Mouse (Mus musculus): ENCODE data around the gene Ell2.

Gene Ell2

DNA sequence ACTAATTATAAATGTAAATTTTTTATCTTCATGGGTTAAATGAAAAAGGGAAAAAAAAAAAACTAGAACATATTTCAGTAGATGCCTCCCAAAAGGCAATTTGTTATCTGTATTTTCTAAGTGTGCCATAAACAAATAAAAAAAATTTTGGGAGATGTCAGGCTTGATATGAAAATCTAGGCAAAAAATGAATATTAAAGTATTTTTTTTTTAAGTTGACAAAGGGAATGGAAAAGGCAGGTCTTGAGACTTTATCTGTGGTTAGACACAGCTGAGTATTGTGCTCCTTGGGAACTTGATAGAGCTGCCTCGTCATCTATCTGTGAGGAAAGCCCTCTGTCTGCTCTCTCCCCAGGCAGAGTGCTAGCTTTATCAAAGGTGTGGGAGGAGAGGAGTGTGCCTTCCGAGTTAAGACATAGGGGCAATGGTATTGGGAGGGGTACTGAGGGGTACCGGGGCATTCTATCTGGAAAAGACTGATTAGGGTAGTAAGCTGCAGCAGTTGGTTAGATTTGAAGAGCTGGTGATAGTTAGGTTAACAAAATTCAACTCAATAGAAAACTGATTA, 27.1 kb downstream of the Ell2 start:
- no peak for DNase-seq (ENCODE audit: low spot score)

GRCm38 (mm10) chr13:75734231-75734630, 27.7 kb downstream of the Ell2 start:
- DNase-seq (ENCODE audit: low spot score): no peak

- no peak for DNase-seq (ENCODE audit: low spot score)
Observed at GRCm38 (mm10) chr13:75735606-75736005, 29.0 kb downstream of the Ell2 start.

DNA sequence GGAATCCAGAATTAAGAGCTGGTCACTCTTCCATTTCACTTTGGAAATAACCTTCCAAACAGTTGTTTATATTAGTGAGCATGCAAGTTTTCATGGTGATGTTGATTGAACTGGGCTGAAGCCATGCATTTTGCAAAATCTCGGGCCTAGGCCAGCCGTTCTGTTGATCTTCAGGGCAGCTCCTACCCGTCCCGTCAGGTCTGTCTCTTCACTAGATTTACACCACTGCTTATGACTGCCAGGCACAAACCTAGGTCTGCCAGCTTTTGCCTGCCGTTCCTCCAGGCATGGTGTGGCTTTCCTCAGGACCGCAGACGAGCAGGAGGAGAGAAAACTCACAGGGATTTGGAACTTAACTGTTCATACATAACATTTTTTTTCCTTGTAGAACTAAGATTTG, 31.4 kb downstream of the Ell2 start:
- no peak for DNase-seq (ENCODE audit: low spot score)

DNA sequence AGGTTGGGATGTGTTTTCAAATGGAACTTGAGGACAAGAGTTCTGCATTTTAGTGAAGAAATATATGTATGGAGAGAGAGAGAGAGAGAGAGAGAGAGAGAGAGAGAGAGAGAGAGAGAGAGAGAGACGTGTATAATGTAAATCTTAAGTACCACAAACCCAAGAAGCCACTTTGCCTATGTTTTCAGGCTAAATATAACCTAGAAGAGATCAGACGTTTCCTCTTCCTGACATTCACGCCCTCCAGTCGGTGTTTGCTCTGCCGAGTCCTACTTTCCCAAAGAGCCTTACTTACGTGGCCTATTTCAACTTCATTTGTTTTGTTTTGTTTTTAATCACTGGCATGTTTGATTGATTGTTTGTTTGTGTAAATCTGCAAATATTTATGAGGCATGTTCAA, 32.0 kb downstream of the Ell2 start:
- DNase-seq (ENCODE audit: low spot score): no peak

DNA sequence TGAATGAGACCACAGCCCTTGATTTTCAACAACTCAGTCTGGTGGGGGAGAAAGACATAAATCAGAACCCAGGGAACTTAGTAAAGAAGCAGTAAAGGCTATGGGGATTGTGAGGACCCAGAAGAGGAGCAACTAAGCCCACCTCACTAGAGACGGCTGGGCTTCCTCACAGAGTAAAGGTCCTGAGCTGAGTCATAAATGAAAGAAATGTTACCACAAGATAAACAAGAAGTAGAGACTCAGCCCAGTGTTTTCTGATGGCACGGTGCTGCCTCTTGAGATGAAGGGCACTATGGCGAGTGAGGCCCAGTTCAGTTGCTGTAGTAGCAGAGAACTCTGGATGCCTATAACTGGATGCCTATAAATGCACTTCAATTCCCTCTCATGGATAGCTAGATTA, 32.4 kb downstream of the Ell2 start:
- no peak for DNase-seq (ENCODE audit: low spot score)

DNA sequence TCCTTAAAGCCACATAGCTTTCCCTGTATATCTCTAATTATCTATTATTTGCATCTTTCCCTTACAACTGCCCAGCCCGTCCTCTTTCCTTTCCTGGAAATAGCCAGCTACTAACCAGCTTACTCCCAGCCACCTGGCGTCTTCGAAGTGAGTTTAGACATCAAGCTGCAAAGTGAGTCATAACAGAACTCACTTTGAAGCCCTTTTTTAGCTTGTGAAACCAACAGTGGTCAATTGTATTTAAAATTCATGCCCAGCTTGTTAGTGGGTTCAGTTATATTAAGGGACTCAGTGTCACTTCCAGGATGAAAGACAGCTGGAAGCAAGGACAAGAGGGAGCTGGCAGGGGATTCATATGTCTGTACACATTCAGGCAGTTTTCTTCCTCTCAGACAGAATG, 33.5 kb downstream of the Ell2 start:
- no peak for DNase-seq (ENCODE audit: low spot score)

DNA sequence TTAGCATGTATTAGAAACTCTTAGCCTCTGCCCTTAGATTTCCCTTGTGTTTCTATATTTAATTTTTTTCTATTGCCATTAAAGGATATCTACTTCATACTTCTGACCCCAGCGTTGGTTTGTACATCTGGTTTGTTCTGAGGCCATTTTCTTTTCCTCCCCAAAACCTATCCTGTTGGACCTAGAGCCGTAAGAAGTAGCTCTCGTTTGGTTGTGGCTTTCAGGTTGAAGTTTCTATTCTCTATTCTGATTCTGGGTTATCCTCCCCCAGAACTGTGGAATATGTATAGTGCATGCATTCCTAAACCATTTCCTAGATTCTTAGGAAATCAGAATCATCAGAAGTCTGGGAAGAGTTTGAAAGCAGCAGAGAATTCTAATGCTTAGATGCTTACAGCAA, 34.6 kb downstream of the Ell2 start:
- DNase-seq (ENCODE audit: low spot score): no peak

DNA sequence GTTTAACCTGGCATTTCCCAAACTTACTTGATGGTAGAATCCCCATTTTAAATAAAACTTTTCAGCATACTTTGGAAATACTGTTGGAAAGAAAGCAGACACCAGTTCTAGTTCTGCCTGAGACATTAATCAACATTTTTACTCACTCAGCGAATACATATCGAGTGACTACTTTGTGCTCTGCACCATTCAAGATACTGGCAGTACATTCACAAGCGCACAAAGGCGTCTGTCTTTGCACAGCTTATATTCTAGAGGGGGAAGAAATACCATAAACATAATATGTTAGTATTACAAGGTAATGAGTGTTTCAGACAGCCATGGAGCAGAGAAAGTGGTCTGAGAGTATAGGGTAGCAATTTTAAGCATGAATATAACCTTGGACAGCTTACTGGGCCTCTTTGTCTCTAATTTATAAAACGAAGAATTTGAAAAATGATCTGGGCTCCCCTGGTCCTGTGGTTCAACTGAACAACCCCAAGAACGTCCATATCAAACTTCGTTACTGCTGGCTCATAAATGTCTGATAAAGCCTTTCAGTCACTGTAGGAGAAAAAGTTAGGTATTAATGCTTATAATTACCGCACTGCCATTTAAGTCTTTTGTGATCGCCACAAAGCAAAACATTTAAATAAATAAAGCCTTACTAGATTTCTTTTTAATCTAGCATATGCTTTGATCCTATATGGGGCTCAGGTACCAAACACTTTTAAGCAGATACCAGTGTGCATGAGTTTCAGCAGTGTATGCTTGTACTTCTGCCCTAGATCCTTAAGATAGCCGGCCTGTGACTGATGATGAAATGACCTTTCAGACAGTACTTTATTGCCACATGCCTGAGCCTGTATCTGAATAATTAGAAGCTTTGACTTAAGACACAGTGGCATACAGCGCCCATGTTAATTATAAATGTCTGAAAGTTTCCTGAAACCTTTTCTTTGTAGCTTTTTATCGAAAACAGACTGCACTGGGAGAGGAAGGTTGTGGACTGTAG, 35.5 kb downstream of the Ell2 start:
- no peak for DNase-seq (ENCODE audit: low spot score)

GRCm38 (mm10) chr13:75742970-75743369, 36.4 kb downstream of the Ell2 start:
- no peak for DNase-seq (ENCODE audit: low spot score)

DNA sequence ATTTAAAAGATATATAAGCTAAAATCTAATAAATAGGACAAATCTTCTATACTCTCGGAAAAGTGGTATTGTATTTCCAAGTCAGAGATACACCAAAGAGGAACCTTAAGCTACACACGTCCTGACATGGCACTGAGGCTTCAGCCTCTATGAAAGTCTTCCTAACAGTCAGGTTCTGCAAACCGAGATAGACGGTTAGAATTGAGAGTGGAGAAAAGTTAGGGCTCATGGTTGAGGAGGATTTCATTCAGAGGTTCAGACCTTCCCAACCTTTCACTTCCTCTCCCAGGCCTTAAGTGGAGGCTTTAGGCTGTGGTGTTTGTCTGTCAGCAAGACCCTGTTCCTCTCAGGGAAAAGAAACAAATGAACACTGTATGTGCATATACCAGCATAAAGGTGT, 37.5 kb downstream of the Ell2 start:
- DNase-seq (ENCODE audit: low spot score): no peak

DNA sequence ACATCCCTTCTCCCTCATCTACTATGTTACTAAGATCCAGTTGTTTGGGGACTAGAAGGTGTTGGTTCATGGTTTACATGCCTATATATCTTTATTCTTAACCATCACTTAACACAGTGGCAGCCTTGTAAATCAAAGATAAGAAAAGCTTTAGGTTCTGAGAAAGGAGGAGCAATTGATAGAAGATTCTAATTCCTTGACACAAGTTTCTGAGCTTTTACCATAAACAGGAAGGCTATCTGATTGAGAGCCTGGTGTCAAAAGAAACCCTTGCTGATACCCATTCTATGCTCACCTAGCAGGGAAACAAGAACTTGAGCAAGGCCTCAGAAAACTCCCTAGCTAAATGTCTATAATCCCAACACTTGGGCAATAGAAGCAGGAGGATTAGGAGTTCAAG, 38.8 kb downstream of the Ell2 start:
- no peak for DNase-seq (ENCODE audit: low spot score)

DNA sequence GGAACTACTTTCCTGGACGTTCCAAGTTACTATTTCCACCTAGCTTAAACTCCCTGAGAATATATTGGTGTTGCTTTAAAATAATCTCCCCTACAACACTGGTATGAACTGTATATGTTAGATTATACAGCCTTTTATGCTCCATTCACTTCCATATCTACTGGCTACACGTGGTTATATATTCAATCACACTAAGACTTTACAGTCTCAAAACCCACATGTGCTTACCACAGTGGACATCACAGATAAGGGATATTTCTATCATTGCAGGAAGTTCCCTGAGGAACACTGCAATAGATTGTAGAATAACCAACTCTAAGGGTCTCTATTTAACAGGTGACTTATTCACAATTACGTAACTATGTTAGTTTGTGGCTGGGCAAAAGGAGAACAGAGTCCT, 40.7 kb downstream of the Ell2 start:
- DNase-seq (ENCODE audit: low spot score): no peak

GRCm38 (mm10) chr13:75748685-75749084, 42.1 kb downstream of the Ell2 start:
- no peak for DNase-seq (ENCODE audit: low spot score)

DNA sequence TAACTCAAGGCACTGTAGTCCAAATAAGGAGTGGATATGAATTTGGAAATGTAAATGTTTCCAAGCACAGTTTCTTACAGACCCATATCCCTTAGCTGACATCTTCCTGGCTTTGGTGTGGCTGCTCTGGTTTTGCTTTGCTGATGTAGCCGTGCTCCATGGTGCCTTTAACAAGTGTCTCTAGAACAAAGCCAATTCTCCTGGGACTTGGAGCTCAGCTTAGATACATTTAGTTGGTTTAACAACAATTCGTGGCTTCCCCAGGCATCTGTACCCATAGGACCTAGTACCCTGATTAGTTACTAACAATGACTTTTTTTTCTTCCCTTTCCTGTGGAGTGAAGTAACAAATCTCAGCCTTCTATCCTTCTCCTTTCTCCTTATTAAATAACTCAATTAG, 44.2 kb downstream of the Ell2 start:
- DNase-seq (ENCODE audit: low spot score): no peak

GRCm38 (mm10) chr13:75752216-75752938, 45.8 kb downstream of the Ell2 start:
- DNase-seq (ENCODE audit: low spot score): peak; percentile 82

DNA sequence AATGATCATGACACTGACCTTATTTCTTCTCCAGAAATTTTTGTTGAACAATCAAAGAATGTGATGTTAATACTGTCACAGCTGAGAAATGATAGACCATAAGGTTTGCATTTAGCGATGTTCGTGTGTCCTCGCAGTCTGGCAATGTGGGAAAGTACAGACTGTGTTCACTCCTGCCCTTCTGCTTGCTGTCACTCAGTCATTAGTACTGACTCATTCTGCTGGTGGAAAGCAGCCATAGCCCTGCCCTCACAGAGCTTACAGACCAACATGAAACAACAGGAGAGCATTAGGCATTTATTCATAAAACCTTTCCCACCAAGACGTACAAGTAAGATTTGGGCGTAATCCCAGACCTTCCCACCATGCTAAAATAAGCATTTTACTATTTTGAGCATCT, 47.8 kb downstream of the Ell2 start:
- DNase-seq (ENCODE audit: low spot score): no peak

GRCm38 (mm10) chr13:75760859-75761548, 54.4 kb downstream of the Ell2 start:
- DNase-seq (ENCODE audit: low spot score): no peak

DNA sequence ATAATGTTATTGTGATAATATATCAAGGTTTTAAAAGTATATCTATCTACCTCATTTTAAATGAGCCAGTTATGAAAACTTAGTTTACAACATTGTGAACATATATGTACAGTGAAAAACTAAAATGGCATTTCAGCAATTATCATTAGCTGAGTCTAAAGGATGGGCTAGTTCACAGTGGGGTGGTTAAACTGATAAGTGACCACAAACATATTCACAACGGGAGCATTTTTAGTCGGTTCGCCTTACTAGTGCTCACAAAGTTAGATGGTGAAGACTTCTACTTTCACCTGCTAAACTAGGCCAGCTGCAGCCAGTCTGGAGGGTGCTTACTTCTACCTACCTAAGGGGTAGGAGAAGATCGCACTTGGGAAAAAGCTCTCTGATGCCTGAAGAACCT, 56.2 kb downstream of the Ell2 start:
- DNase-seq (ENCODE audit: low spot score): no peak

DNA sequence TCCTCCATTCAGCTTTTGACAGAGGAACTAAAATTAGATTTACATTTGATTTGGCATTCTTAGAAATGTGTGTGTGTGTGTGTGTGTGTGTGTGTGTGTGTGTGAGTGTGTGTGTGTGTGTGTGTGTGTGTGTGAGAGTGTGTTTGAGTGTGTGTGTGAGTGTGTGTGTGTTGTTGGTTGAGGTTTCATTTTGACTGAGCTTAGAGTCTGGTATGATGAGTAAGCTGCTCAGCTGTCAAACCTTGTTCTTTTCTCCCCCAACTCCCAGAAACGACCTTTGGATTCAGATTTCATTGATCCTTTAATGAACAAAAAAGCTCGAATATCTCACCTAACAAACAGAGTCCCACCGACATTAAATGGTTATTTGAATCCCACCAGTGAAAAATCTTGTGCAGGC, 56.7 kb downstream of the Ell2 start:
- no peak for DNase-seq (ENCODE audit: low spot score)

DNA sequence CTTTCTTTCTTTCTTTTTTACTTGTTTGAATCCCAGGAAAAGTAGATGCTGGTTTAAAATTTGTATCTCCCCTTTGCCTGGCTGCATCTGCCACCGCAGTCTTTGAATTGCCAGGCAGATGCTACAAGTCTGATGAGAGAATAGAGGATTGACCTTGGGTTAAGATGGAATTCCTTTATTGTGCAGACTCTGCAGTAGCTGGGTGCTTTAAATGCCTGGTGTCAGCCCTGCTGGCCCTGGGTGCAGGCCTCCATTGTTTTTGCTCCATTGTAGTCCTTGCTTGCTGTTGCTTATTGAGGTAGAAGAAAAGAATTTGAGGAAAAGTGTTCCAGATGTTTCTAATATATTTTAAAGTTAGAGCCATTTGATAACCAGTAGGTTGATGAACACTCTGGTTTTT, 59.2 kb downstream of the Ell2 start:
- DNase-seq (ENCODE audit: low spot score): no peak

GRCm38 (mm10) chr13:75766238-75766637, 59.7 kb downstream of the Ell2 start:
- no peak for DNase-seq (ENCODE audit: low spot score)

Data from ovary, adult 18-20 months (tissue).